Mouse (Mus musculus): ENCODE data around the gene Mfap5.
"Not testable (repeated sequence)": the region's sequence is repeated elsewhere in the genome, so short reads cannot be mapped to it uniquely, and the experiment has no call there.

Mfap5 gene

GRCm38 (mm10) chr6:122512914-122513878 is 7.6 kb downstream of the Mfap5 start:
- no peak for DNase-seq (ENCODE audit: low read depth, low spot score)

GRCm38 (mm10) chr6:122514312-122514711 is 8.7 kb downstream of the Mfap5 start:
- DNase-seq (ENCODE audit: low read depth, low spot score), result no peak

DNA sequence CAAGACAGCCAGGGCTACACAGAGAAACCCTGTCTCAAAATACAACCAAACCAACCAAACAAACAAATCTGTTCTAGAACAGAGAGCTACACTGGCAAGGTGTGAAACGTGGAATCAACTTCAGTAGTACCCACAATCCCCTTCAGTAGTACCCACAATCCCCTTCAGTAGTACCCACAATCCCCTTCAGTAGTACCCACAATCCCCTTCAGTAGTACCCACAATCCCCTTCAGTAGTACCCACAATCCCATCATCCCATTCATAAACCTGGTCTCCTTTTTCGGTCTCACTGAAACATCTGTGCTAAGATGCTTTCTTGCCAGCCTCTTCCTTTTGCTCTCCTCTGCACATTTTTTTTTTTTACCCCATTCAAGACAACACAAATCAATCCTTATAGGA is 10.1 kb downstream of the Mfap5 start:
- DNase-seq (ENCODE audit: low read depth, low spot score), result not testable (repeated sequence)

- DNase-seq (ENCODE audit: low read depth, low spot score), result no peak
Observed at GRCm38 (mm10) chr6:122517668-122518067, 12.0 kb downstream of the Mfap5 start.

GRCm38 (mm10) chr6:122519384-122519783 is 13.7 kb downstream of the Mfap5 start:
- peak; percentile 27 for DNase-seq (ENCODE audit: low read depth, low spot score)

DNA sequence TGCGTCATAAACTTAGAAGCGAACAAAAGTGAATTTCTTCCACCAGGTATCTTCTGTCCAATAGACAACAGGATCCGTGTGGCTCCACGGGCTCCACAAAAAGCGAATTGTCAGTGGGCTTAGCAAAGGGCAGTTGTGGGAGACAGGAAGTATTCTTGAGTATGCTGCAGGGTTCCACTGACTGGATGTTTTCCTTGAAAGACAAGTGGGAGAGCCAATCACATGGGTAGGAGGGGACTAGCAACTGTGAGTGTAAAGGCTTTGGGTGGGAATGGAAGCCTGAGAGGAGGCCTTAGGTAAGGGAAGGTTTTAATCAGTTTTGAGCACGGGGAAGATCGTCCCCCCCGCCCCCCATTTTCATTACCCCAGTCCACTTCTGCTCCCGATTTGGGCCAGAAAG is 16.9 kb downstream of the Mfap5 start:
- DNase-seq (ENCODE audit: low read depth, low spot score), result peak; percentile 63

- no peak for DNase-seq (ENCODE audit: low read depth, low spot score)
Observed at GRCm38 (mm10) chr6:122523289-122523688, 17.6 kb downstream of the Mfap5 start.

DNA sequence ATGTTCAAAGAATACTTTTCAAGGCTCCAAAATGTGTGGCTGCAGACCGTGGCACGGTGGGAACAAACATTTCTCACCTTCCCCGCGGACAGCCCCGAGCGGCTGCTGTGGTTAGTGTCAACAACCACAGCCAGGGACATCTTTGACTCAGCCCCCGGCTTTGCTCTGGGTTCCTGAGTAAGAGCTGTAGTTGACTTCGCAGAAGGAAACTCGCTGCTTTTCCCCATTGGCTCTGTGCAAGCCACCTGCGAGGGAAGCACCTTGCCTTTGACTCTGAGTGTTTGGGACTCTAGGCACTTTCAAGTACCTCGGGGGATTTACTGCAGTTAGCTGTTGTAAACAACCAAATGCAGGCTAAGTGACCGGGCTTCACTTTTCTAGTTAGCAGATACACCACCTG is 22.0 kb downstream of the Mfap5 start:
- no peak for DNase-seq (ENCODE audit: low read depth, low spot score)

DNA sequence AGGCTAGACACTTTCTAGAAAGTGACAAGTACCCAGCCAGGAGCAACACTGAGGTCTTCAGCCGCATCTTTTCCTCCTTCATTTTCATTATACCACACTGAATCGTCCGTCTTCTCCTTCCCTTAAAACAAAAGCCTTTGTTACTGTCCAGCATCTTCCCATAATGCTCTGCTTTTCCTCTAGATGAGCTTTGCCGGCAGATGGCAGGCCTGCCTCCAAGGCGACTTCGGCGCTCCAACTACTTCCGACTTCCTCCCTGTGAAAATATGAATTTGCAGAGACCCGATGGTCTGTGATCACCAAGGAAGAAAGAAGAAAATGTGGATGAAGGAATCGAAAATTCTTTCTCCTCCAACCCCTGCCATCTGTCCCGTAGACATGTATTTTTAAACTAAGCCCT is 22.5 kb downstream of the Mfap5 start:
- DNase-seq (ENCODE audit: low read depth, low spot score), result no peak

GRCm38 (mm10) chr6:122531466-122532174 is 26.0 kb downstream of the Mfap5 start:
- no peak for DNase-seq (ENCODE audit: low read depth, low spot score)

- peak; percentile 32 for DNase-seq (ENCODE audit: low read depth, low spot score)
Observed at GRCm38 (mm10) chr6:122532883-122533302, 27.2 kb downstream of the Mfap5 start.

DNA sequence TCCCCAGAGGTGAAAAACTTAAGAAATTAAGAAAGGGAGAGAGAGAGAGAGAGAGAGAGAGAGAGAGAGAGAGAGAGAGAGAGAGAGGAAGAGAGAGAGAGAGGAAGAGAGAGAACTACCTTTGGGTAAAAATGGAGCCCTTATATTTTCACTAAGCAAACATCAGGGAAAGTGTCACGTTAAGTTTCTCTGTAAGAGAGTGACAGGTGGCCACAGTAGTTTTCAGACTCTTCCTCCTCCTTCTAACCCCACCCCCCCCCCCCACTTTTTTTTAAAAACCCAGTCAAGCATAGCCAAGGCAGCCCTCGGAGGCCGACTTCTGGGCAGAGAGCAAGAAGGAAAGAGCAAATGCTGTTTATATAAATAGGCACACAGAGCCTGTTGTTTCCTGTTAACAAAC is 28.4 kb downstream of the Mfap5 start:
- no peak for DNase-seq (ENCODE audit: low read depth, low spot score)

GRCm38 (mm10) chr6:122539564-122539963 is 33.9 kb downstream of the Mfap5 start:
- no peak for DNase-seq (ENCODE audit: low read depth, low spot score)

GRCm38 (mm10) chr6:122542459-122542858 is 36.8 kb downstream of the Mfap5 start:
- not testable (repeated sequence) for DNase-seq (ENCODE audit: low read depth, low spot score)

- no peak for DNase-seq (ENCODE audit: low read depth, low spot score)
Observed at GRCm38 (mm10) chr6:122543574-122543973, 37.9 kb downstream of the Mfap5 start.

DNA sequence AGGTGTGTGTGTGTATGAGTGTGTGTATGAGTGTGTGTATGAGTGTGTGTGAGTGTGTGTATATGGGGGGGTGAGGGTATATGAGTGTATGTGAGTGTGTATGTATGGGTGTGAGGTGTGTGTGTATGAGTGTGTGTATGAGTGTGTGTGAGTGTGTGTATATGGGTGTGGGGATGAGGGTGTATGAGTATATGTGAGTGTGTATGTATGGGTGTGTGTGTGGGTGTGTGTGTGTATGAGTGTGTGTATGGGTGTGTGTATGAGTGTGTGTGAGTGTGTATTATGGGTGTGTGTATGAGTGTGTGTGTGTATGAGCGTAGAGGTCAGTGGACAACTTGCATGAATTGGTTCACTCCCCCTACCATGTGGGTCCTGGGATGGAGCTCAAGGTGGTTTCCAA is 39.0 kb downstream of the Mfap5 start:
- DNase-seq (ENCODE audit: low read depth, low spot score), result no peak

GRCm38 (mm10) chr6:122545289-122545882 is 39.7 kb downstream of the Mfap5 start:
- DNase-seq (ENCODE audit: low read depth, low spot score), result no peak

GRCm38 (mm10) chr6:122545948-122546347 is 40.3 kb downstream of the Mfap5 start:
- no peak for DNase-seq (ENCODE audit: low read depth, low spot score)

DNA sequence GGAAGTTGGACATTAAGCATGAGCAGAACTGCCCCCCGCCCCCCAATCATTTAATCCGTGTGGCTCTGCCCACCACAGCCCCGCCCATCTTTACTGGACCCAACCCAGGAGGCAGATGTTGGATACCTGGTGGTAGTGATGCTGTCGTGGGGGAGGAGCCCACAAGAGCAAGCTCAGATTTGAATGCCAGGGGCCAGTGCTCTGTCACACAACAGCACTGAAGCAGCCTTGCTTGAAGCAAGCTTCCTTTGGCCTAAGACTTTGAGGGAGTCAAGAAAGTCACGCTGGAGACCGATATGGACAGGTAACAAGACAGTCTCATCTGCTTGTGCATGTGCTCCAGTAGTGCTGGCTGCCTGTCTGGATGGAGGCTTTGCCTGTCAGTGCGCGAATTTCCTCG is 48.0 kb downstream of the Mfap5 start, which contains the start of gene Aicda:
Gene Aicda, plus strand, starts transcription at position 196 of the 400 bp plus-strand sequence.
- no peak for DNase-seq (ENCODE audit: low read depth, low spot score)

- DNase-seq (ENCODE audit: low read depth, low spot score), result no peak
Observed at GRCm38 (mm10) chr6:122554102-122554501, 48.5 kb downstream of the Mfap5 start.

DNA sequence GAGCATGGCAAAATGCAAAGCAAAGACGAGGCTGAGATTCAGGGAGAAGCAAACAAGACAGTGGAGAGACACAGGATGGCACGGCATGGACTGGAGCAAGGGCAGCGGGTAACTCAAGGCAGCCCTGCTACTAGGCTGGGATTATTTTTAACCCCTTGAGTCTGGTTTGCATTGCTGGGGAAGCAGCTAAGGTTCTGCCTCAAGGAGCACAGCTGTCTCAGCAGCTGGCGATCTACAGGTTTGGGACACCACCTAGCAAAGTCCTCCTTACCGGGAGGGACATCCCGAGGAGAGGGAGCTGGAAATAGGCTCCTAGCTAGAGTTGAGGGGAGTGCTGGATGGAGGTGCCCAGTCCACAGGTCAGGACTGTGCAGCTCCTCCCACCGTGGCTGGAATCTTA is 49.6 kb downstream of the Mfap5 start:
- no peak for DNase-seq (ENCODE audit: low read depth, low spot score)

- peak; percentile 54 for DNase-seq (ENCODE audit: low read depth, low spot score)
Observed at GRCm38 (mm10) chr6:122556959-122557561, 51.4 kb downstream of the Mfap5 start.

All from mesoderm, embryonic 11.5 days (tissue).